8 mouse cellular contexts compared by ENCODE assay signal in genomic region chr14:34616821-34617220, GRCm38 (mm10). TPM values are rescaled to one million over a fixed set of nuclear protein-coding genes. Genes with fewer than 3 reads are reported as not detected.
DNase-seq lines count a peak whose midpoint lies in the region; ATAC-seq lines count a peak whose summit lies in the region.

No protein-coding gene starts in this region.

- 2% methylated on average over 8 of the region's 8 CpGs for WGBS in intestine, embryonic 15.5 days
- WGBS in midbrain, embryonic 10.5 days = 4% methylated on average over 8 of the region's 8 CpGs

- peak; percentile 82 to 85 for DNase-seq in adrenal gland, adult 18-20 months (ENCODE audit: low spot score in 2 of 2)
- peak; percentile 94 for DNase-seq in embryo, embryonic 10.5 days (ENCODE audit: low spot score)
- DNase-seq in gastrocnemius, postnatal 36 days = peak; percentile 71 to 78
- DNase-seq in left cerebral cortex, postnatal 14 days (ENCODE audit: low spot score in 2 of 2) = peak; percentile 76 to 88
- peak; percentile 82 for DNase-seq in midbrain, embryonic 10.5 days (ENCODE audit: low spot score)
- peak; percentile 71 to 73 for DNase-seq in right cerebral cortex, postnatal 36 days (ENCODE audit: low spot score in 2 of 2)
- DNase-seq in urinary bladder, postnatal 36 days (ENCODE audit: low spot score in 2 of 2) = peak; percentile 67 to 83

- H3K9me3 ChIP-seq in intestine, embryonic 15.5 days = no peaks in the 10 kb centered on the region
- H3K9me3 ChIP-seq in midbrain, embryonic 10.5 days (replicated peaks) = no peaks in the 10 kb centered on the region

- 0 out of 2 replicates have a peak, but pooled peaks cover 5% of the 10 kb centered on the region for H3K27me3 ChIP-seq in intestine, embryonic 15.5 days (replicated peaks)
- H3K27me3 ChIP-seq in midbrain, embryonic 10.5 days (ENCODE audit: low read depth, poor library complexity, severe bottlenecking) = peaks cover 53% of the 10 kb centered on the region

- H3K36me3 ChIP-seq in intestine, embryonic 15.5 days = no peaks in the 10 kb centered on the region
- H3K36me3 ChIP-seq in midbrain, embryonic 10.5 days = no peaks in the 10 kb centered on the region

- H3K4me3 ChIP-seq in intestine, embryonic 15.5 days (replicated peaks) = no peak overlapping the region
- no peak overlapping the region for H3K4me3 ChIP-seq in midbrain, embryonic 10.5 days

- H3K27ac ChIP-seq in intestine, embryonic 15.5 days = no peak overlapping the region
- no peak overlapping the region for H3K27ac ChIP-seq in midbrain, embryonic 10.5 days (replicated peaks)

- 0 out of 2 replicates have a peak, but pooled peaks cover 7% of the 10 kb centered on the region for H3K4me1 ChIP-seq in intestine, embryonic 15.5 days (replicated peaks)
- H3K4me1 ChIP-seq in midbrain, embryonic 10.5 days = peaks cover 14% of the 10 kb centered on the region

- no peak overlapping the region for H3K4me2 ChIP-seq in intestine, embryonic 15.5 days (replicated peaks)

- H3K9ac ChIP-seq in intestine, embryonic 15.5 days = no peak overlapping the region

- intact Hi-C loops in gastrocnemius, postnatal 36 days (cut with DNase I) = loop anchor here (2.0 to 5.0 kb wide), 2 partner anchors 105 to 160 kb away; no protein-coding TSS in a partner anchor
- intact Hi-C loops in left cerebral cortex, postnatal 14 days (cut with DNase I) = loop anchor here (2.0 kb wide), 1 partner anchor 162 kb away; no protein-coding TSS in a partner anchor

- peak; percentile 36 for ATAC-seq in intestine, embryonic 15.5 days

RNA-seq across cellular contexts. Expression of gene Opn4, which starts 16.9 kb away (rescaled TPM):
- total RNA-seq in adrenal gland, adult 18-20 months (2021) = not detected
- total RNA-seq in gastrocnemius, postnatal 36 days (2021) = not detected
- polyA plus RNA-seq in intestine, embryonic 15.5 days (2015; fragmentation: Nextera tagmentation; extraction: Ambion mirVana) = 0.37 TPM in 1 of 2 replicates, not detected in the other
- not detected for total RNA-seq in left cerebral cortex, postnatal 14 days (2021)
- 0.12 and 0.35 TPM in 2 replicates for polyA plus RNA-seq in midbrain, embryonic 10.5 days (2016; fragmentation: Nextera tagmentation; extraction: Ambion mirVana)

RNA-seq across cellular contexts. Expression of gene Ldb3, which starts 28.3 kb away (rescaled TPM):
- 1 to 10 TPM in 1 of 2 experiments, under 1 TPM in 1; 0.46 to 2.6 TPM for total RNA-seq in adrenal gland, adult 18-20 months (2021)
- total RNA-seq in gastrocnemius, postnatal 36 days (2021) = 1,000 to 10,000 TPM; 2,135 to 2,411 TPM
- polyA plus RNA-seq in intestine, embryonic 15.5 days (2015; fragmentation: Nextera tagmentation; extraction: Ambion mirVana) = 7.6 and 7.8 TPM in 2 replicates
- total RNA-seq in left cerebral cortex, postnatal 14 days (2021) = 1 to 10 TPM; 1.3 to 1.6 TPM
- 0.02 TPM in 1 of 2 replicates, not detected in the other for polyA plus RNA-seq in midbrain, embryonic 10.5 days (2016; fragmentation: Nextera tagmentation; extraction: Ambion mirVana)

RNA-seq across cellular contexts. Expression of gene Wapl, which starts 56.9 kb away (rescaled TPM):
- 10 to 100 TPM; 72.4 to 90.5 TPM for total RNA-seq in adrenal gland, adult 18-20 months (2021)
- total RNA-seq in gastrocnemius, postnatal 36 days (2021) = 10 to 100 TPM; 35.0 to 39.3 TPM
- 25.3 and 29.0 TPM in 2 replicates for polyA plus RNA-seq in intestine, embryonic 15.5 days (2015; fragmentation: Nextera tagmentation; extraction: Ambion mirVana)
- 10 to 100 TPM; 34.8 to 35.6 TPM for total RNA-seq in left cerebral cortex, postnatal 14 days (2021)
- 26.1 and 26.6 TPM in 2 replicates for polyA plus RNA-seq in midbrain, embryonic 10.5 days (2016; fragmentation: Nextera tagmentation; extraction: Ambion mirVana)

Comparison
In these comparisons a context has a peak if more than half of its experiments do, and no peak if none do; other contexts are left out.
1. RNA of gene Ldb3, which starts 28.3 kb away (total RNA-seq): 2,135 to 2,411 TPM in gastrocnemius, postnatal 36 days; 0.46 to 2.6 TPM in adrenal gland, adult 18-20 months and 1.3 to 1.6 TPM in left cerebral cortex, postnatal 14 days; every median in the first group is over 100 times any median in the second.
2. Peak in every context shown above with its lines, with median percentiles within 50 percentile points of each other: DNase-seq.